Mouse (Mus musculus): ENCODE measurements around the gene Ift57. TPM values are rescaled to one million over a fixed set of nuclear protein-coding genes. Genes with fewer than 3 reads are reported as not detected.

Gene Ift57
- total and polyA plus RNA-seq, 3 experiments, result 2.9 to 13.7 (median 13.4) TPM

GRCm38 (mm10) chr16:49786116-49786515 is 87.1 kb downstream of the Ift57 start:
- no peak overlapping the region for H3K27ac ChIP-seq
- DNase-seq, result no peak
- no peak for TF ChIP-seq EP300 (IDR thresholded peaks at IDR 0.05; ENCODE audit: insufficient read depth, low read depth, low read length)
- no peak for TF ChIP-seq POLR2A (IDR thresholded peaks at IDR 0.05; ENCODE audit: insufficient read depth, low read depth, low read length)
- no peak for TF ChIP-seq CTCF (IDR thresholded peaks at IDR 0.05)
- H3K79me2 ChIP-seq (replicated peaks; ENCODE audit: control insufficient read depth, insufficient read depth, low read length), result no peaks in the 10 kb centered on the region
- intact Hi-C loops (cut with DNase I), result no loop called here
- no peaks in the 10 kb centered on the region for H3K36me3 ChIP-seq (ENCODE audit: control insufficient read depth, insufficient read depth, low read length)
- H3K4me3 ChIP-seq, result no peak overlapping the region
- no peak overlapping the region for H3K9ac ChIP-seq (ENCODE audit: low read depth, low read length)
- no peaks in the 10 kb centered on the region for H3K27me3 ChIP-seq (ENCODE audit: control insufficient read depth, insufficient read depth, low read length)
- no peaks in the 10 kb centered on the region for H3K4me1 ChIP-seq (ENCODE audit: control insufficient read depth, insufficient read depth, low read length)
- 88% methylated on average over 6 of the region's 6 CpGs for WGBS

DNA sequence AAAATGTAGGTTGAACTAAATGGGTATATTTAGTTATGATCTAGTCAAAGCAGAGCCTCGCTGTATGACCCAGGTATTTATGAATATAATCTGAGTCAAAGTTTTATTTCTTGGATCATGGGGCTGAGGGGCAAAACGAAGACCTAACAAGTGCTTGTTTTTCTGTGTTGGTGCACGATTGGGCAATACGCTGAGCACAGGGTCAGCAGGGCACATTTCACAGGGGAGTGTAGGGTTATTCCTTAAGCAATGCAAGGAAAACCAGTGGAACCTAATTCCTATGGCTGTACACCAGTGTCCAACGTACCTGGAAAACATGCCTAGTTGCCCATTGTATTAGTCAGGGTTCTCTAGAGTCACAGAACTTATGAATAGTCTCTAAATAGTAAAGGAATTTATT is 88.7 kb downstream of the Ift57 start:
- Histone ChIP-seq H3K4me1 (ENCODE audit: control insufficient read depth, insufficient read depth, low read length) (peaks cover 2% of the 10 kb centered on the region), H3K4me3 (no peak overlapping the region), H3K79me2 (replicated peaks; ENCODE audit: control insufficient read depth, insufficient read depth, low read length) (no peaks in the 10 kb centered on the region), H3K36me3 (ENCODE audit: control insufficient read depth, insufficient read depth, low read length) (no peaks in the 10 kb centered on the region), H3K27me3 (ENCODE audit: control insufficient read depth, insufficient read depth, low read length) (no peaks in the 10 kb centered on the region), H3K9ac (ENCODE audit: low read depth, low read length) (no peak overlapping the region), H3K27ac (no peak overlapping the region)
- 93% methylated on average over 5 of the region's 5 CpGs for WGBS
- TF ChIP-seq CTCF (IDR thresholded peaks at IDR 0.05), result no peak
- no peak for TF ChIP-seq POLR2A (IDR thresholded peaks at IDR 0.05; ENCODE audit: insufficient read depth, low read depth, low read length)
- TF ChIP-seq EP300 (IDR thresholded peaks at IDR 0.05; ENCODE audit: insufficient read depth, low read depth, low read length), result no peak
- intact Hi-C loops (cut with DNase I), result no loop called here
- no peak for DNase-seq

DNA sequence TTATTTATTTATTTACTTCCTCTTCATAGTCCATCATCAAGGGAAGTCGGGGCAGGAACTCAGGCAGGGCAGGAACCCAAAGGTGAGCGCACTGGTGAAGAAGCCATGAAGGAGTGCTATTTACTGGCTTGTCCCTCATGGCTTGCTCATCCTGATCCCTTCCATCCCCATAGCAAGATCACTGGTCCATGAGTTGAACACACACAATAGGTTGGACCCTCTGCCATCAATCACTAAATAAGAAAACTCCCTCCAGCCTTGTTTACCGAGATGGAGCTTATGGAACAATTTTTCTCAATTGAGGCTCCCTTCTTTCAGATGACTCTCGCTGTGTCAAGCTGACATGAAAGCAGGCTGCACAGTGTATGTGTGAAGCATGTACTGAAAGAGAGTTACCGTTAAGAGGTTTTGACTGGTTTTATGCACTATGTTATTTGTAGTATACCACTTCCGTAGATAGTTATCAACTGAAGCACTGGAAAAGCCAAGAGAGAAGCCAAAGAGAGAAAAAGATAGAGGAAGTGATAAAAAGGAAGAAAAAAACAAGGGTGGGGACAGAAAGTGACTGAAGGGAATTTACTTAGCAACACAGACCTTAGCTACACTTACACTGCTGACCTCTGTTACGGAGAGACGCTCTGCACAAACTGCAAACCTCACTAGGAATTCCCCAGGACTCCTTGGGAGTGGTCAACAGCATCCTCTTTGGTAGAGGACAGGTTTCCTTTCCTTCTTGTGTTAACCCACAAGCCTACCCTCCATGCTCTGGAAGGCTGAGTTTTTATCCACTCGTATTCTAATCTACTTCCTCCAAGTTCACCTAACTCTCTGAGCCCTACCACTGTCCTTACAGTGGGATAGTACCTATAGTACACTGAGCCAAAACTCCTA is 91.8 kb downstream of the Ift57 start:
- WGBS, result 77% methylated on average over 9 of the region's 9 CpGs
- Histone ChIP-seq H3K27ac (no peak overlapping the region), H3K4me1 (ENCODE audit: control insufficient read depth, insufficient read depth, low read length) (peaks cover 4% of the 10 kb centered on the region), H3K4me3 (no peak overlapping the region), H3K27me3 (ENCODE audit: control insufficient read depth, insufficient read depth, low read length) (no peaks in the 10 kb centered on the region), H3K9ac (ENCODE audit: low read depth, low read length) (no peak overlapping the region), H3K79me2 (replicated peaks; ENCODE audit: control insufficient read depth, insufficient read depth, low read length) (no peaks in the 10 kb centered on the region), H3K36me3 (ENCODE audit: control insufficient read depth, insufficient read depth, low read length) (no peaks in the 10 kb centered on the region)
- no peak for DNase-seq
- TF ChIP-seq CTCF (IDR thresholded peaks at IDR 0.05), result no peak
- intact Hi-C loops (cut with DNase I), result loop anchor here (5.0 kb wide), 1 partner anchor 101 kb away; no protein-coding TSS in a partner anchor

DNA sequence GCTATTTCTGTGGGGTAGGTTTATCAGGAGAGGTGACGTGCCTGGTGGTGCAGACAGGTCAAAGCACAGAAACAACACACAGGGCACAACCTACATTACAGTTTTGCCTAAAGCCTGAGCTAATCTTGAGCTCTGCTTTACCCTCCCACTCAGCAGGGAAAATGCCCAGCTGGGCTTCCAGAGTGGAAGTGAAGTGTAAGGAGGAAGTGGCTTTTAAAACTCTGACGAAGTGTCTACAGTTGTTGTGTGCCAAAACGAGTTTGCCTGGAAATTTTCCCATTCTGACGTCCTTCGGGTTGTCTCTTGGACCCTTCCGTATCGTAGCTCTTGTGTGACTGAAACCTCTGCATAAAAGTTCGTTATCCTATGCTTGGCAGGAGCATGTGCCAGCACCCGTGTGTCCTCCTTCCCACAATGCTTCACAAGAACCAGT is 93.4 kb downstream of the Ift57 start:
- WGBS, result 6% methylated on average over 9 of the region's 9 CpGs
- H3K27me3 ChIP-seq (ENCODE audit: control insufficient read depth, insufficient read depth, low read length), result no peaks in the 10 kb centered on the region
- H3K9ac ChIP-seq (ENCODE audit: low read depth, low read length), result 0 out of 2 replicates have a peak overlapping the region, but pooled peaks have one; percentile 8
- intact Hi-C loops (cut with DNase I), result loop anchor here (5.0 kb wide), 1 partner anchor 100 kb away; no protein-coding TSS in a partner anchor
- peak overlapping the region; percentile 28; the same call in 1 of the 2 replicates for H3K4me3 ChIP-seq
- no peaks in the 10 kb centered on the region for H3K79me2 ChIP-seq (replicated peaks; ENCODE audit: control insufficient read depth, insufficient read depth, low read length)
- peak overlapping the region; percentile 10; the same call in 1 of the 2 replicates for H3K27ac ChIP-seq
- H3K36me3 ChIP-seq (ENCODE audit: control insufficient read depth, insufficient read depth, low read length), result no peaks in the 10 kb centered on the region
- DNase-seq, result peak; percentile 39 to 58
- H3K4me1 ChIP-seq (ENCODE audit: control insufficient read depth, insufficient read depth, low read length), result peaks cover 4% of the 10 kb centered on the region
- TF ChIP-seq POLR2A (IDR thresholded peaks at IDR 0.05; ENCODE audit: insufficient read depth, low read depth, low read length) (no peak), EP300 (IDR thresholded peaks at IDR 0.05; ENCODE audit: insufficient read depth, low read depth, low read length) (no peak), CTCF (IDR thresholded peaks at IDR 0.05) (no peak)

DNA sequence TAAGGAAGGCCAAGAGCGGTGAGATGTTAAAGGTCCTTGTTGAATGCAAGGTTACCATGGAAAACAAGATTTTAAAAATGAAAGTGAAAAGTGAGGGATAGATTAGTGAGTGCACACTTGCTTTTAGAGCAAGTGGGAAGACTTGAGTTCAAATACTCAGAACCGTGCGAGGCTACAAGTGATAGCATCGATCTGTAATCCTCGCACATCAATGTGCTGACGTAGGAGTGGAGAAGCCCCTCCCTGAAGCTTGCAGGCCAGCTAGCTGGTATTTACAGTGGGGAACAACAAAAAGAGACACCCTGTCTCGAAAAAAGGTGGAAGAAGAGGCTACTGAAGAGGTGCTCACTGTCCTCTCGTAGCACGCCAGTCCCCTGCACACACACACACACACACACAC is 94.6 kb downstream of the Ift57 start:
- no peak overlapping the region for H3K4me3 ChIP-seq
- H3K36me3 ChIP-seq (ENCODE audit: control insufficient read depth, insufficient read depth, low read length), result no peaks in the 10 kb centered on the region
- WGBS, result 92% methylated on average over 9 of the region's 9 CpGs
- intact Hi-C loops (cut with DNase I), result loop anchor here (5.0 kb wide), 1 partner anchor 99 kb away; no protein-coding TSS in a partner anchor
- H3K4me1 ChIP-seq (ENCODE audit: control insufficient read depth, insufficient read depth, low read length), result peaks cover 4% of the 10 kb centered on the region
- no peak overlapping the region for H3K9ac ChIP-seq (ENCODE audit: low read depth, low read length)
- DNase-seq, result no peak
- H3K79me2 ChIP-seq (replicated peaks; ENCODE audit: control insufficient read depth, insufficient read depth, low read length), result no peaks in the 10 kb centered on the region
- TF ChIP-seq EP300 (IDR thresholded peaks at IDR 0.05; ENCODE audit: insufficient read depth, low read depth, low read length) (no peak), CTCF (IDR thresholded peaks at IDR 0.05) (no peak), POLR2A (IDR thresholded peaks at IDR 0.05; ENCODE audit: insufficient read depth, low read depth, low read length) (no peak)
- no peak overlapping the region for H3K27ac ChIP-seq
- H3K27me3 ChIP-seq (ENCODE audit: control insufficient read depth, insufficient read depth, low read length), result no peaks in the 10 kb centered on the region

- intact Hi-C loops (cut with DNase I), result no loop called here
- Histone ChIP-seq H3K79me2 (replicated peaks; ENCODE audit: control insufficient read depth, insufficient read depth, low read length) (no peaks in the 10 kb centered on the region), H3K27me3 (ENCODE audit: control insufficient read depth, insufficient read depth, low read length) (no peaks in the 10 kb centered on the region), H3K4me1 (ENCODE audit: control insufficient read depth, insufficient read depth, low read length) (peaks cover 9% of the 10 kb centered on the region), H3K36me3 (ENCODE audit: control insufficient read depth, insufficient read depth, low read length) (0 out of 2 replicates have a peak, but pooled peaks cover 2% of the 10 kb centered on the region), H3K4me3 (no peak overlapping the region), H3K27ac (no peak overlapping the region), H3K9ac (ENCODE audit: low read depth, low read length) (no peak overlapping the region)
- WGBS, result 87% methylated on average over 2 of the region's 2 CpGs
- no peak for TF ChIP-seq EP300 (IDR thresholded peaks at IDR 0.05; ENCODE audit: insufficient read depth, low read depth, low read length)
- TF ChIP-seq POLR2A (IDR thresholded peaks at IDR 0.05; ENCODE audit: insufficient read depth, low read depth, low read length), result no peak
- no peak for TF ChIP-seq CTCF (IDR thresholded peaks at IDR 0.05)
- DNase-seq, result no peak
Measured at GRCm38 (mm10) chr16:49796271-49796670, 97.2 kb downstream of the Ift57 start.

Measured in heart, adult 2 months (tissue).